Mouse (Mus musculus) ES-E14 (cell line): ENCODE measurements around the gene Desi1. TPM values are rescaled to one million over a fixed set of nuclear protein-coding genes. Genes with fewer than 3 reads are reported as not detected.

Source experiments
- DNase-seq: peaks from one replicate; pipeline ENCODE4 v3.0.0-alpha.2; 2013; ENCODE audit warnings: low read depth, low spot score
- H3K27ac ChIP-seq: 2 replicates; pipeline ENCODE4 v1.5.1; 2012; ENCODE audit warnings: low read depth, mild to moderate bottlenecking, low read length, moderate library complexity, mixed read lengths; ENCODE audit not compliant: poor library complexity, insufficient read depth, severe bottlenecking
- H3K36me3 ChIP-seq: 2 replicates; pipeline ENCODE4 v1.6.1; 2012; ENCODE audit warnings: mild to moderate bottlenecking, low read length, moderate library complexity, mixed read lengths; ENCODE audit not compliant: control insufficient read depth, poor library complexity, insufficient read depth, severe bottlenecking
- H3K4me1 ChIP-seq, 2 experiments: fragments of 150-350 bp in 1 of 2; sonication (generic) in 1 of 2; 2 replicates each; pipeline ENCODE4 v1.6.1; 2012; ENCODE audit warnings: low read length in 2 of 2, mild to moderate bottlenecking in 1 of 2, mixed read lengths in 1 of 2; ENCODE audit not compliant: control insufficient read depth in 2 of 2, insufficient read depth in 2 of 2, poor library complexity in 1 of 2
- H3K4me3 ChIP-seq, 2 experiments: fragments of 150-350 bp in 1 of 2; sonication (generic) in 1 of 2; 2 replicates each; pipeline ENCODE4 v1.5.1; 2012; ENCODE audit warnings: low read length in 2 of 2, low read depth in 1 of 2, mild to moderate bottlenecking in 1 of 2, mixed read lengths in 1 of 2; ENCODE audit not compliant: insufficient read depth in 1 of 2, poor library complexity in 1 of 2, severe bottlenecking in 1 of 2
- H3K9ac ChIP-seq: 2 replicates; pipeline ENCODE4 v1.6.1; 2012; ENCODE audit warnings: low read depth, mild to moderate bottlenecking, low read length, mixed read lengths; ENCODE audit not compliant: poor library complexity, insufficient read depth, severe bottlenecking
- H3K9me3 ChIP-seq: fragments of 150-350 bp; sonication (generic); 2 replicates; pipeline ENCODE4 v1.6.1; 2012; ENCODE audit warnings: low read depth, mild to moderate bottlenecking, low read length; ENCODE audit not compliant: control insufficient read depth, insufficient read depth
- CHD2 ChIP-seq: IDR thresholded peaks from 2 replicates; pipeline ENCODE4 v1.6.1; 2014; ENCODE audit warnings: mild to moderate bottlenecking, low read depth, low read length, inconsistent platforms
- HCFC1 ChIP-seq: IDR thresholded peaks from 2 replicates; pipeline ENCODE4 v1.6.1; 2012; ENCODE audit warnings: low read length, inconsistent platforms, borderline replicate concordance; ENCODE audit not compliant: insufficient read depth
- MAFK ChIP-seq: IDR thresholded peaks from 2 replicates; pipeline ENCODE4 v1.6.1; 2014; ENCODE audit warnings: mild to moderate bottlenecking, low read depth, low read length, inconsistent platforms; ENCODE audit not compliant: insufficient read depth
- ZC3H11A ChIP-seq: IDR thresholded peaks from 2 replicates; pipeline ENCODE4 v1.6.1; 2012; ENCODE audit warnings: low read depth, mild to moderate bottlenecking, inconsistent platforms, low read length, borderline replicate concordance
- ZNF384 ChIP-seq: IDR thresholded peaks from 2 replicates; pipeline ENCODE4 v1.6.1; 2012; ENCODE audit warnings: low read depth, low read length, inconsistent platforms
- in situ Hi-C, 2 experiments: fragments of 600-800 bp; cut with MboI; formaldehyde crosslinking; loops; one replicate each; pipeline ENCODE4 v1.15.1; 2025; ENCODE audit warnings: low sequenced_read_pairs in 2 of 2, inconsistent platforms in 1 of 2; ENCODE audit not compliant: unreplicated experiment in 2 of 2
- total RNA-seq: library from RNA; depleted of rRNA; stranded (reverse); fragments of 300-350 nt; gene quantifications from 2 replicates; pipeline ENCODE4 v1.2.3, GENCODE M21; 2012

Desi1 gene
- total RNA-seq, 1 experiment, result 15.9 TPM

DNA sequence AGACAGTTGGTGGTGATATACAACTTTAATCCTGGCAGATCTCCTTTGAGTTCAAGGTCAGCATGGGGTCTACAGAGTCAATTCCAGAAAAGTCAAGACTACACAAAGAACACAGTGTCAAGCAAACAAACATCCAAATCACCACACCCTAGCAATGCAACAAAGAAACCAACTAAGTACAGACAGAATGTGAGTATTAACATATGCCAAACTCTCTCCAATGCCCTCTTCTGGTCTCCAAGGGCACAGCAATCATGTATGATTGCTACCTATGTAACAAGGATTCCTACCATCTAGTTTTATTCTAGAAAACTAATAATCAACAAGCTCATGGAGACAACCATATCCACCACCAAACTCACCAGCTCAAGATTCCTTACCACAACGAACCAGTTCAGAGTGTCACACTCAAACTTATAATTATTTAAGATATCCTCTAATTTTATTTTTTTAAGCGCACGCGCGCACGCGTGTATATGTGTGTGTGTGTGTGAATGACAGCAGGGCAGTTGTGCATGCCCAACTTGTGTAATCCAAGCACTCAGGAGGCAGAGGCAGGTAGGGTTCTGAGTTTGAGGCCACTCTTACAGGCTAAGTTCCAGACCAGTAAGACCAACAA lies 10.6 kb upstream of the Desi1 start:
- no peak for TF ChIP-seq ZNF384
- no peak for TF ChIP-seq CHD2
- no peak for TF ChIP-seq ZC3H11A
- no peak for TF ChIP-seq HCFC1
- TF ChIP-seq MAFK, result no peak
- Histone ChIP-seq H3K4me3 (no peak overlapping the region; a peak in 1 of 4 replicates), H3K9me3 (no peaks in the 10 kb centered on the region), H3K27ac (no peak overlapping the region; the same call in 1 of the 2 replicates), H3K36me3 (peaks cover 25% of the 10 kb centered on the region), H3K4me1 (peaks cover 0 to 2% of the 10 kb centered on the region in 2 experiments; a peak in 3 of 4 replicates), H3K9ac (no peak overlapping the region)
- in situ Hi-C loops, result no loop called here
- DNase-seq, result no peak

DNA sequence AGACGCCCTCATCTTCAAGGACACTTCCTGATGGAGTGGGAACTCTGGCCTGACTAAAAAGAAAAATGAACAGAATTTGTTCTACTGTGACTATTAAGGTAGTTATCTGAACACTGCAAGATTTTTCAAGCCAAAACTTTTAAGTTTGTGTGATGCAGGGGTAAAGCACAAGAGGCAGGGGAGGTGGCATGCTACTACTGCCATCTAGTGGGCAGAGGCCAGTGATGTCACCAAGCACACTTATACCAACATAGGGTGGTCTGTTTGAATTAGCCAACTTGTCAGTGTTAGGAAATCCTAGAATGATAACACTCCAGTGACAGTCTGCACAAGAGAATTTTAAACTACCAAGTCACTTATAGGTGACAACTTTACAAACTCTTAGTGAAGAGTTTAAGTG lies 7.0 kb upstream of the Desi1 start:
- Histone ChIP-seq H3K9ac (no peak overlapping the region), H3K36me3 (peaks cover 39% of the 10 kb centered on the region), H3K9me3 (no peaks in the 10 kb centered on the region), H3K27ac (no peak overlapping the region), H3K4me3 (no peak overlapping the region), H3K4me1 (peaks cover 0 to 4% of the 10 kb centered on the region in 2 experiments; a peak in 3 of 4 replicates)
- DNase-seq, result no peak
- in situ Hi-C loops, result no loop called here
- TF ChIP-seq MAFK (no peak), HCFC1 (no peak), ZC3H11A (no peak), CHD2 (no peak), ZNF384 (no peak)

DNA sequence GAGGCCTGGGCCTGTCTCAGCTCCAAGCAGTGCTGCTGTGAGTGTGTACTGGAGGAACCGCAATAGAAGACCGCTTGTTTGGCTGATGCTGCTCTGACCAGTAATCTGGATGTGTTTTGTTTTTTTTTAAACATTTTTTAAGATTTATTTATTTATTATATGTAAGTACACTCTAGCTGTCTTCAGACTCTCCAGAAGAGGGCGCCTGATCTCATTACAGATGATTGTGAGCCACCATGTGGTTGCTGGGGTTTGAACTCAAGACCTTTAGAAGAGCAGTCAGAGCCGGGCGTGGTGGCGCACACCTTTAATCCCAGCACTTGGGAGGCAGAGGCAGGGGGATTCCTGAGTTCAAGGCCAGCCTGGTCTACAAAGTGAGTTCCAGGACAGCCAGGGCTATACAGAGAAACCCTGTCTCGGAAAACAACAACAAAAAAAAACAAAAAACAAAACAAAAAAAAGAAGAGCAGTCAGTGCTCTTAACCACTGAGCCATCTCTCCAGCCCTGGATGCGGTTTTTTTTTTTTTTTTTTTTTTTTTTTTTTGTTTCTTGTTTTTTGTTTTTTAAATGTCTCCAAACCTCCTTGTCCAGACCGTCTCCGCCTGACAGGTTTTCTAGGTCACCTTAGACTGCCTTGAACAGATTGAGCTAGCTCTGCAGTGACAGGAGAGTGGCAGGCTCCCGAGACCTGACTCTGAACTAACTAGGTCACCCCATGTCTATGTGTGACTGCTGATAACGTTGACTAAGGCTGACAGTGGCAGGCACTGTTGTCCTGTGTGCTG lies 2.4 kb upstream of the Desi1 start:
- DNase-seq, result no peak
- no peak overlapping the region for H3K4me3 ChIP-seq
- H3K4me1 ChIP-seq, result 0 out of 4 replicates have a peak, but pooled peaks cover 0 to 3% of the 10 kb centered on the region in 2 experiments
- no peak overlapping the region; the same call in 1 of the 2 replicates for H3K27ac ChIP-seq
- no peaks in the 10 kb centered on the region for H3K9me3 ChIP-seq
- TF ChIP-seq ZNF384 (peak; percentile 79), ZC3H11A (no peak)
- in situ Hi-C loops, result no loop called here
- peaks cover 48% of the 10 kb centered on the region for H3K36me3 ChIP-seq
- no peak overlapping the region for H3K9ac ChIP-seq

DNA sequence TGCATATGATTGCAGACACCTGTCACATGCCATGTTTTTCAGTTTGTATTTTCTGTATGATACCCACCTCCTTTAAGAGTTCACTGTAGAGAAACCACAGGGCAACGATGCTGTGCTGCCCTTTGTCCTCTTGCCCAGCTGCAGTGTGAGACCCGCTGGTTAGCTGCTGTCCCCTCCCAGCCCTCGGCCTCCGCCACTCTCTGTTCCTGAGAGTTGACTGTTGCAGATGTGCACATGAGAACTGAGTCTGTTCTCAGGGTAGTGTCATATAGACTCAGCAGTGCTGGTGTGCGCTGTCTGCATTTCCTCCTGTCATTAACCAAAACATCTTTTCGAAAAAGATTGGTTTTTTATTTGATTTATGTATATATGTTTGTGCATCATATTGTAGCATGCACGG lies 1.3 kb downstream of the Desi1 start:
- H3K9me3 ChIP-seq, result no peaks in the 10 kb centered on the region
- DNase-seq, result no peak
- peaks cover 63% of the 10 kb centered on the region for H3K36me3 ChIP-seq
- no peak overlapping the region for H3K27ac ChIP-seq
- no peak overlapping the region for H3K9ac ChIP-seq
- 0 out of 4 replicates have a peak, but pooled peaks cover 0 to 3% of the 10 kb centered on the region in 2 experiments for H3K4me1 ChIP-seq
- in situ Hi-C loops, result no loop called here
- no peak overlapping the region for H3K4me3 ChIP-seq
- no peak for TF ChIP-seq ZNF384
- no peak for TF ChIP-seq MAFK
- TF ChIP-seq ZC3H11A, result no peak
- TF ChIP-seq CHD2, result no peak
- no peak for TF ChIP-seq HCFC1
